Mouse (Mus musculus) thymus, postnatal 36 days (tissue): ENCODE measurements around the gene Ccnb1.
"Not testable (repeated sequence)": the region's sequence is repeated elsewhere in the genome, so short reads cannot be mapped to it uniquely, and the experiment has no call there.

ENCODE experiments used
- DNase-seq, 2 experiments: peaks; one replicate each; pipeline ENCODE4 v3.0.0; 2022; ENCODE audit warnings: mixed read lengths in 2 of 2

The Ccnb1 gene

DNA sequence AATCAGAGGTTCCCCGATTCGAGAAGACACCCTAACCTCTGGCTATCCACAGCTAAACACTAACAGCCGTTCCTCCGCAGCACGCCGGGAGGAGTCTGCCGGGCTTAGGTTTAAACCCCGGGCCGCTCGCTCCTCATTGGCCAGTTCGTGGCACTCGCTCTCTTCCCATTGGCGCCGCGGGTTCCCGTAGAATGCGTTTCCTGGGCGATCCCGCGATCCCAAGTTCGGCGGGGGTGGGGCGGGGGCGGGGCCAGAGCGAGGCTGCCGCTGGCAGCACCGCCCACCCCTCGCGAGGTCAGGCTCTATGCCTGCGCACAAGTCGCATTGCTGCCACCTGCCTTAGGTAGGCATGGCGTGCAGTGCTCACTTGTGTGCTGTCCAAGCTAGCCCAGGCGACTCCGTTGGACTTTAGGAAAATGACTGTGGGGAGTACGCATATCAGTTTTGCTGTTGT, at the start of gene Ccnb1:
Gene Ccnb1 (minus strand): TSS at position 157 of the 454 bp plus-strand sequence.
- DNase-seq: peak; percentile 88 to 91

DNA sequence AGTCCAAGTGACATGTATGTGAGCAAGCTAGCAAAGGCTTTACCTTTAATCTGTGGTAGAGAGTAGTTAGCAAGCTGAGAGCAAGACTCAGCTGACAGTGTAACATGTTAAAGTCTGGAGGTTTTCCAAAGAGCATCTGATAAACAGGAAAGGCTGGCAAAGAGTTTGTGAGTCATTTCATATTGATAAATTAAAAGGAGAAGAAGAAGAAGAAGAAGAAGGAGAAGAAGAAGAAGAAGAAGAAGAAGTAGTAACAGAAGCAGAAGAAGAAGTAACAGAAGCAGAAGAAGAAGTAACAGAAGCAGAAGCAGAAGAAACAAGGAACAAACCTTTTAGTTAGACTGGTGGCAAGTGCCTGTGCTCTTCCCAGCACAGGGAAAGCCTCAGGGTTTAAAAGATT, 48.4 kb upstream of the Ccnb1 start:
- no peak for DNase-seq

DNA sequence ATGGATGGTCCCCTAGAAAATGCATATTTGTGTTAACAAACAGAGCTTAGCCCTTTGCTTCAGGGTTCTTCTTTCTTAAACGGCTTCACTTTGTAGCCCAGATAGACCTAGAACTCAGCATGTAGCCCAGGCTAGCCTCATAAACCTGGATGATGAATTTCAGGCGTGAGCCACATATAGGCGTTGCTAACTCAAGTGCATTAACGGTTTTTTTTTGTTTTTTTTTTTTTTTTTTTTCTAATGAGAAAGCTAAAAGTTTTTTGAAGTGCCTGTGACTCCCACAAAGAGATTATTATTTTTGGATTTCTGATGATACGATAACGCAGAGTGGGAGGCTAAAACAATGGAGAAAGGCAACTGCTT, 47.3 kb upstream of the Ccnb1 start:
- DNase-seq: no peak

DNA sequence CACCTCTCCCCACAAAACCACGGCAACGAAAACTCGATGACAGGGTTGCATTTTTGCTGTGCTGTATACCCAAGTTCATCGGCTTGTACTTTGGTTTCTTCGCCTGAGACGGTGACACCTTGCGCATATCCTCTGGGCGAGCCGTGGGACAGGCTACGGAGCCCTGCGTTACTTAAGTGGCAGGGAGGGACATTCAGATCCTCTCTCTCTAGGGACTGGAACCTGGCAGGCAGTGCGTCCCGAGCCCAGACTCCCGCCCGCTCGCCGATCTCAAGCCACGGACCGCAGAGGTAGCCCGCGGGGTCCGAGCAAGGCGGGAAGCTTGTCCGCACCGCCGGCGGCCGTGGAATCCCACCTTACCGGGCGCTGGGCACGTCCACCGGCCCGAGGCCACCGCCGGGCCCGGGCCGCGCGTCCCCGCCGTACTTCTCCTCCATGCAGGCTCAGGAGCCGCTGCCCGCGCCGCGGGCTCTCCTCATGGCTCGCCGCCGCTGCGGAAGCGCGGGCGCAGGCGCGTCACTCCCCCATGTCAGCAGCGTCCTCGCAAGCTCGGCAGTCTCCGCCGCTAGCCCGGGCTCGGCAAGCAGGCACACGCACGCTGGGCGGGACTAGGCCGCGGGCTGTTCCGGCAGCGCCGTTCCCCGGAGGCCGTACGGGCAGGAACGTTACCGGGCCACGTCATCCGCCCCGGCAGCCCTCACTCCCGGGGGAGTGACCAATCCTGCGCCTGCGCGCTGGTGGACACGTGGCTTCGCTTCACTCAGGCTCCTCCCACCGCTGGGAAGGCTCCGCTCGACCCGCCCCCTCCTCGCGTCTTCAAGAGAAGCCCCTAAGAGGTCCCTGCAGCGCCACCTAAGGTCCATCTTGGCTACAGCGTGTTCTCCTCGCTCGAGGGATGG, 46.6 kb upstream of the Ccnb1 start, which contains the start of gene Slc30a5:
Gene Slc30a5 (minus strand): TSS at position 687 of the 899 bp plus-strand sequence.
- peak; percentile 99 to 100 for DNase-seq

DNA sequence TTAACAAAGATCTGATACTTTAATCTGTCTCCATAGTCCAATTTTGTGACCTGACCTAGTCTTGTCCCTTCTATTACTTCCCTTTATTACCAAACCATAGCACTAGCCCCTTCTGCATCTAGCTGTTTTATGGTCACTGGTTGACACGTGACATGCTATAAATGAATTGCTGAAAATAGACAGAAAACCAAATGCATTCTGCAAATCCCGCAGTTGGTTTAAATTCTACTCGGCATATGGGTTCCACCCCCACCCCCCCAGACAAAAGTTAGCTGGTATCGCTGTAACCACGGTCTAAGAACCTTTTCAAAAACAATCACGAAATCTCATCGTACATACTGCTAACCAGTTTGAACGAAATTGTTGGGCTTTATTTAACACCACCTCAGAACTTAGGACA, 45.8 kb upstream of the Ccnb1 start:
- DNase-seq: no peak

DNA sequence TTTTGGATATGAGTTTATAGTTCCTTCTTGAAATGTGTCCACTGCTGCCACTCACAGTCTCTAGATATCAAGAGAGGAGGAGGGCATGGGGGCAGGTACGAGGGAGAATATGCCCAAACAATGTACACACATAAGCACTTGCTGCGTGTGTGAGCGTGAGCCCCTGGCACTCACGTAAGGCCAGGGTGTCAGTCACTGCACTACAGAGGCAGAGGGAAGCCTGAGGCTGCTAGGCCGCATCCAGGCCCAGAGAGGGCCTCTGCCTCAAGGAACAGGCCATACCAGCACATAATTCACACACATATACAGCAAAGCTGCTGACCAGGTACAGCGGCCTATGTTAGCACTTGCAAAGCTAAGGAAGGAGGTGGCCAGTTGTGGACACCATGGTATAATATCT, 44.8 kb upstream of the Ccnb1 start:
- no peak for DNase-seq

DNA sequence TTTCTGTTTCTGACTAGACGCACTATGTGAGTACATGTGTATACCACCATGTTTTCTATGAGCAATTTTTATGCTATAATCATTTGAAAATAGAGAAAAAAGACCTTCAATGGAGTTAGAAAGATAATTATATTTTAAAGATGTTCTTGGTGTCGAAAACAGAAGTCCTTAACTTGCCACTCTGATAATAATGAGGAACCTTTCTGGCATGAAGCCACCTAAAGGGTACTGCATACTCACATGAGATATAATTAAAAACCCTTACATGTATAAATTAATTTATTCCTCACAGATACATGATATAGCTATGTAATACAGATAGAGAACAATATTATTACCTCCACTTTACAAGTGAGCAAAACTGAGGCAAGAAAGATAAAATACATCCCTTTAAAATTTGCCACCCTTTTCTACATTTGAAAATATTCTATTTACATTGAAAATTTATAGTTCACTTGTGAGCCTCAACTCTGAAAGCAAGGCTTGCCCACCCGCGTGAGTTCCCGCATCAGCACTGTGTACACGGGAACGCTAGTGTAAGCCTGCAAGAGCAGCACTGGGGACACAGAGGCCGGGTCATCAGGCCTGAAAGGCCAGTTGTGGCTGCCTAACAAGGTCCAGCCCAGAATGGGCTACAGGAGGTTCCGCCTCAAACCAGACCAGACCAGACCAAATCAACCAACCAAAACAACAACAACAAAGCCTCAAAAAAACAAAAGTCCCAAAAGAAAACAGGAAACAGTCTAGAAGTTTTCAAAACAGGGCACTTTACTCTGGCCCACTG, 39.4 kb upstream of the Ccnb1 start:
- DNase-seq: no peak

DNA sequence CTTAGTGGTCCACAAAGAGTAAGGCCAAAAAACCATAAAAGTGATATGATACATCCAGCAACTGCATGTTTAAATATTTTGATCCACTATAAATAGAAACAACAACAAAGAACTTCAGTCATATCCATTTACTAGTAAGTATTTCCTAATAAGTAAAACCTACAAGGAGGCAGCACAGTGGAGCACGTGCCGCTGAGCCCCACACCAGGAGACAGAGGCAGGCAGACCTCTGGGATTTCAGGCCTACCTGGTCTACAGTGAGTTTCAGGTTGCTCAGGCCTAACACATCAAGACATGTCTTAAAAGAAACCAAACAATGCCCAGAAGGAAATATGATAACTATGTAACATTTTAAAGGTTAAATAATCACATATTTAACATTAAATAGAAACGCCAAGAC, 38.5 kb upstream of the Ccnb1 start:
- DNase-seq: no peak

DNA sequence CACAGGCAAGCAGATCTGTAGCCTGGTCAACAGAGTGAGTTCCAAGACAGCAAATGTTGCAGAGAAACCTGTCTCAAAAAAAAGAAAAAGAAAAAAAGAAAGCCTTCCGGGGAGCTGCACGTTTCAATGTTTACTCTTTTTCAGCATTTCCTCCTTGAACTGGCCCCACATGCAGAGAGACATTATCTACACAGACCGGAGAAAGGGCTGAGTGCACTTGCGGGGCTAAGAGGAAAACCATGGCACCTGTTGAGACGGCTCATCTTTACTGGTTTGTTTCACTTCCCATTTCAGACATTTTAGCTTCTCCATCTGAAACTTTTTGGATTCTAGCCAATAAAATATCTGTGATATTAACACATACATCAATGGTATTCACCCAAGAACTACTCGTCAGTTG, 37.9 kb upstream of the Ccnb1 start:
- DNase-seq: no peak

DNA sequence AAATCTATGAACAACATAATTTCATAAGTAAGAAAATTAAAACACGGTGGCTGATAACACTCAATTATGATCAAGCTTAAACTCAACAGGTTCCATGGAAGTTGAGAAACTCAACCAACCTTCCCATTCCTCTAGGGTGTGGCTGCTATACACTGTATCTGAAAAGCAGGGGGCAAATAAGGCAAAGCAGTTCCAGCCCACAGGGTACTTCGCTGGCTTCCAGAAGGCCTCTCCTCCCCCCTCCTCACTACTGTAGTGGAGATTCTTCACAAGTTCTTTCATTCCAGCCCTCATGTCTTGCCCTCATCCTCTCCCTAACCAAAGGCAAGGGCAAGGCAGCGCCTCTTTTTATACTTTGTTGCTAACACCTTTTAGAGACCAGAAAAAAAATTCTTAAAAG, 37.5 kb upstream of the Ccnb1 start:
- no peak for DNase-seq

DNA sequence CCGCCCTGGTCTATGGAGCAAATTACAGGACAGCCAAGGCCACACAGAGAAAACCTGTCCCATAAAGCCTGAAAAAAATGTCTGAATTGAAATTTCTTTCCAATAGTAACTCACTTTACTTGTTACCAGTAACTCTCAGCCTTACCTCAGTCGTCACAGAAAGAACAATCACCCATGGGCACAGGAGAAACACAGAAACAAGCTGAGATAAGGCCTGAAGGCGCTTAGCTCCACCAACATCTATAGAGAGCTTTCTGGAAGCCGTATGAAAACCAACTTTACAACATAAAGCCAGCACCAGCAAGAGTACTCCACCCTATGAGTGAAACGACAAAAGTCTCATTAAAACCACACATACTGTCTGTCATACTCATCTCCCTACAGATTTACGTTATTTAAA, 28.1 kb upstream of the Ccnb1 start:
- no peak for DNase-seq

DNA sequence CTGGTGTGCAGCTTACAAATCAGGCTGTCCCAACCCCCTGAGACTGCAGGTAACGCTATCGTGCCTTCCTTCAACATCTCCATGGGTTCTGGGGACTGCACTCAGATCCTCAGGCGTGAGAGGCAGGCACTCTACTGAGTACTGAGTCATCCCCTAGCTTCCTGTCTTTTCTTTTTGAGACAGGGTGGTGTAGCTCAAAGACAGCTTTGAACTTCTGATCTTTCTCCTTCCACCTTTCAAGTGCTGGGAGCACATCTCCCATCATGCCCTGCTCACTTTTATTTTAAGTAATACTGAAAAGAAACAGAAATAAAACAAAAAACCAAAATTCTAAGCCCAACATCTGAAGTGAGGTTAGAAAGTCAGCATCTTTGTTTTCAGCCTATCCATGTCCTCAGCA, 19.4 kb upstream of the Ccnb1 start:
- DNase-seq: peak; percentile 18 to 27

DNA sequence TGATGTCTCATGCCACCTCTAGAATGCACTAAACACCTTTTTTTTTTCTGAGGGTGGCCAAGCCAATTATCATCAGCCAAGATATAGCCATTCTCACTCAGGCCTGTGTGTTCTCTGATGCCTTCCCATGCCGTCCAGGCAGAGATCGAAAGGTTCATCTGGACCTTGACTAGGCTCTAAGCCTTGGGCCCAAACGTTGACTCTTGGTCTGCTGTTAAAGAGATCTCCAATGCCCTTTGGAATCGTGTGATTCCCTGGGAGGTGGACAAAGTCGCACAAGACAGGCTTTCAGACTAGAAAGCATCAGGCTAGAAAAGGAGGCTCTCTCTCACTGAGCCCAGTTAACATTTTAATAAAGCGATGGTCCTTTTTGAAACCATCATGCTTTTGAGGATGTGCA, 10.8 kb upstream of the Ccnb1 start:
- DNase-seq: no peak

DNA sequence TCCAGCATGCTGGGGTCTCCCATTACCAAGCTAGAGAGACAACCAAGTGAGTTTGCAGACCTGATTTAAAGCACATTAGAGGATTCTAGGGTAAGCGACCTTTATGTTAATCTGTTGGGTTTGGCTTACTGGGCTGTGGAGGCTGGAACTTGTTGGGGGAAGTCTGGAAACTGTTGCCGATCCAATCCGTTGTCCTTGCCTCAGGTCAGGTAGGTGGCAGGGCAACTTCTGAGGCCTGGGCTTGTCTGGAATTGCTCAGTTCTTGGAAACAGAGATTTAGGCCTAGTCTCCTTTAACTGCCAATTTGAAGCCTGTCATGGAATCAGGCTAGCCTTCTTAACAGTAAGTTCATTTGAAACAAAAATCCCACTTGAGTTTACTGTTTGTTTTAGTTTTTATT, 2.7 kb upstream of the Ccnb1 start:
- no peak for DNase-seq

DNA sequence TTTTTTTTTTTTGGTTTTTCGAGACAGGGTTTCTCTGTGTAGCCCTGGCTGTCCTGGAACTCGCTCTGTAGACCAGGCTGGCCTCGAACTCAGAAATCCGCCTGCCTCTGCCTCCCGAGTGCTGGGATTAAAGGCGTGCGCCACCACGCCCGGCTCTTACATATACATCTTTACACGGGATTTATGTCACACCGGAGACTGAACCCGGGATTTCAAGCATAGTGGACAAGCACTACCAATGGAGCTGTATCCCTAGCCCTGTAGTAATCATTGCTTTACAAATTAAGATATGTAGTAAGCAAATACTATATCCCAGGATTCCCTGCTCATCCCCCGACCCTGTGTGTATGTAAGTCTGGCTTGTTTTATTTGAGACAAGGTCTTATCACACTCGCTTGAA, 1.7 kb upstream of the Ccnb1 start:
- not testable (repeated sequence) for DNase-seq

DNA sequence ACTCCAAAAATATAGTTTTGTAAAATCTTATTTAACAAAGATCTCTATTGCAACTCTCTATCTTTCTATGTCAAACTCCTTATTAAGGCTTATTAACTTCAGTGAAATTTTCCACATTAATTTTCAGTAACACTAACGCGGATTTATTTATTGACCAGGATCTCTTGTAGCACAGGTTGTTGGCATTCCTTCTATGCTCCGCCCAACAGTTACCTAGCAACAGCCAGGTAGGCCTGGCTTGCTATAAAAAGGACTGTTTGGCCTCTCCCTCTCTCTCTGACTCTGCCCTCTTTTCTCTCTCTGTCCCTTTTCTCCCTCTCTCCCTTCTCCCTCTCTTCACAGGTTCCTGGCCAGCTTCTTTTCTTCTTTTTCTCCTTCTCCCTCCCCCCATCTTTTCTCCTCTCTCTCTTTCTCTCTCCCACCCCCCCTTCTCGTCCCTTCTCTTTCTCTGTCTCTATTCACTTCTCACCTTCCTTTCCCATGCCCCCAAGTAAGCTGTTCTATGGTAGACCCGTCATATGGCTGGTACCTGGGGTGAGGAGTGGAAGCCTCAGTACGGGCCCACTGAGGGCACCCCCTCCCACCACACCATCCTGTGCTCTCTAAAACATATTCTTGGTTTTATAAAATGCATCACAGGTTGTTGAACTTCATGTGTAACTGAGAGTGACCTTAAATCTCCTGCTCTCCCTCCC, 1.1 kb upstream of the Ccnb1 start:
- no peak for DNase-seq

DNA sequence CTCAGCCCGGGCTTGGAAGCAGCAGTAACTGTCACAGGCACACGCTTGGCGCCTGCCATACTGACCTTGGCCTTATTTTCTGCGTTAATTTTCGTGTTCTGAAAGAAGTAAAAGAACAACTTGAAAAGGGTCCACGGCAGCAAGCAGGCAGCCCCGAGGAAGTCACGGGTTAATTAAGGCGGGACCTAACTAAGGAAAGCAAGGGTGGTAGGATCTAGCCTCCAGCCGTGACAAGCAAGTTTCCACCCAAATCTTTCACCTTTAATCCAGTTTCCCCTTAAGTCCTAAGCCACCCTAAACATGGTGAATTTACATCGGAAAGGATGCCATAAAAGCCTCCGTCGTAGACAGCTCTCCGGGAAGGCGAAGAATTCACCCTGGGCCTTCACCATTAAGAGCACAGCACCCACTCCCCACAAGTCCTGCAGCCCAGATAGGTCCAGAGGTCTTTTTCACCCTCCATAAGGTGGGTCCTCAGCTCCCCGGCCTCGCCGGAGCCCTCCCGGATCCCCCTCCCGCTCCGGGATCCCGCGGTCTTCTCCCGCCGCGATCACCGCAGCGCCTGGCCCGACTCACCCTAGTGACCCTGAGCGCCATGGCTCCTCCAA, 460 bp downstream of the Ccnb1 start:
- no peak for DNase-seq

DNA sequence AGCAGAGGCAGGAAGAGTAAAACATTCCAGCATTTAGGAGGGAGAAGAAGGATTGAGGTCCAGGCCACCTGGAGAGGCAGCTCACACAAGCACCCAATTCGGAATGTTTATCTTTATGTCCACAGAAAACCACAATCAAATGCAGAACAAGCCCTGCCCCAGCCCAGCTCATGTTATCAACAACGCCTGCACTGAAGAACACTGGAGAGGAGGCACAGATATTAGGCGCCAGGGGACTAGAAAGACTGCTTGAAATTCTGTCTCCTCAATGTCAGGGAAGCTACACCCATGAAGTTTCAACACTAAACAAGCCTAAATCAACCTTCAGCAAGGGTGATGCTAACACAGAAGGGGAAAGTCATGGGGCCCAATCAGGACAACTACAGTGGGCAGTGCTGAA, 8.9 kb downstream of the Ccnb1 start:
- no peak for DNase-seq

DNA sequence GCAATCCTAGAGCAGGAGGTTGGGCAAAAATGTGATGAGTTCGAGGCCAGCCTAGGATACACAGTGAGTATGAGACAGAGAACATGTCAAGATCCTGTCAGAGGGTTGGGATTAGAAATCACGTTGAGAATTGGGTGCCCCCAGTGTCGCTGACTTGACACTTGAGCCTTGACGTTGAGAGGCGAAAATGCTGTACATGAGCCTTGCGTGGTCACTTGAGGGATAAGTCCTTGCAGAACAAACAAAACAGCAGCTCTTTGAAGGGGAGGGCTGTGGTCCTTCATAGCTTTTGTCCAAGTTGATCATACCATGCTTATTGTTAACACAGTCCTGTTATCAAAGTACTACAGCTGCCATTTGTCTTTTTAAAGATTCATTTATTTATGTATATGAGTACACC, 9.7 kb downstream of the Ccnb1 start:
- DNase-seq: no peak

DNA sequence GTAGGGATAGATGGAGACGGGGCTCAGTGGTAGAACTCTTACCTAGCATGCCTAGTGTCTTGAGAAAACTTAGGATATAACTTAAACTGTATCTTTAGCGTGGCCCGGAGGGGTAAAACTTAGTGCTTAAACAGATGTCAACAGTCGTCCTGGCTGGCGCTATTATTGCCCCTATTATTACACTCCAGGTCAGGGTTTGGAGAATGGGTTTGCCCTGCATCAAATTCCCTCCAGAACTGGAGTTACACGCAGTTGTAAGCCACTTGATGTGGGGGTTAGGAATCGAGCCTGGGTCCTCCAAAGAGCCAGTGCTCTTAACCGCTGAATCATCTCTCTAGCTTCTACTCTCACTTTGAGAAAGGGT, 10.3 kb downstream of the Ccnb1 start:
- DNase-seq: no peak

DNA sequence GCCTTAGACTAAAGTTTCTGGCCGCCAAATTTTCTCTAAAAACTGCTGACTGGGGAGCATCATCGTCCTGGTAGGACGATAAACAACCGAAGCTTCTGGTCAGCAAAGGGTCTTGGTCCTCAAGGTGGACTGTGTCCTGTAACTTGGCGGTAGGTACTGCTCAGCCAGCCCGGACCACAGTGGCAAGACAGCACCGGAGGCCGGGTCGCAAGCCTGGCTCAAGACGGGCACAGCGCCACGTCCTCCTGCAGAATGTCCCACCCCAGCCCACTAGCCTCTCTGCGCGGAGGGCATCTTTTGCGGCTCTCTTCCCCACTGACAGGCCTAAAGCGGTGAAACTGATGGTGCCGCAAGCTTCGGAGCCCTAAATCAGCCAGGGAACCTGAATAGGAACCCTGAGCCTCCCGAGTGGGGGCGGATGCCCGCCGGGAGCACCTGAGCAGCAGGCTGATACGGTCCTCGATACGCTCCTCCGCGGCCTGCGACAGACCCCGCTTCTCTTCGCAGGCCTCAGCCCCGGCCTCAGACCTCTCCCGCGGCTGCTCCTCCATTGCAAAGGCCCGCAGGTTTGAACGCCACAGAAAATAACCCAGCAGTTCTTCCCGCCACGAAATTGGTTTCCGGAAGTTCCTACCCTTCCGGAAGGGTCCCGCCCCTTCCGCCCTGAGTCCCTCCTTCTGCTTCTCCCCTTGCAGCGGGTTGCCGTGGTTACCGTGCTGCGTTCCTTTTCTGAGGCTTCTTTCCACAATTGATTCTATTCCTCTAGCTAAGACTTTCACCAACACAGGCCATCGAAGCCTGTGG, 10.9 kb downstream of the Ccnb1 start, which contains the start of gene Cenph:
Gene Cenph (minus strand): TSS at position 648 of the 804 bp plus-strand sequence.
- peak; percentile 77 to 84 for DNase-seq

DNA sequence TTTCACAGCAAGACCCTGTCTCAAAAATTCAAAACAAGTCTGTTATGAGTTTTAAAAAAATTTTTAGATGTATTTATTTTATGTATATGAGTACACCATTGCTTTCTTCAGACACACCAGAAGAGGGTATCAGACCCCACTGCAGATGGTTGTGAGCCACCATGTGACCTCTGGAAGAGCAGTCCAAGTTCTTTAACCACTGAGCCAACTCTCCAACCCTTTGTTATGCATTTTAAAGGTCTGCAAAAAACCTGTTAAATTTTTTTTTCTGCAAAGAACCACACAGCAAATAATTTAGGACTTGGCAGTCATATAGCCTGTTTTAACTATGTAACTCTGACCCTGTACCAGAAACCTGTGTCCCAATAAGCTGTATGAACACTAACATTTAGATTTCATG, 11.7 kb downstream of the Ccnb1 start:
- no peak for DNase-seq
